Mouse (Mus musculus): ENCODE measurements around the gene Lzts2. TPM values are rescaled to one million over a fixed set of nuclear protein-coding genes. Genes with fewer than 3 reads are reported as not detected.

The Lzts2 gene
- polyA plus RNA-seq, 1 experiment from 2014 or later, result 34.7 TPM

- Histone ChIP-seq H3K27me3 (replicated peaks; ENCODE audit: control insufficient read depth, insufficient read depth, low read length) (no peaks in the 10 kb centered on the region), H3K4me2 (ENCODE audit: low read depth, low read length) (no peak overlapping the region), H3K27ac (ENCODE audit: low read length) (no peak overlapping the region), H3K4me3 (ENCODE audit: low read length) (no peak overlapping the region), H3K9me3 (ENCODE audit: control insufficient read depth, low read length) (no peaks in the 10 kb centered on the region), H3K9ac (ENCODE audit: low read depth, low read length) (no peak overlapping the region), H3K36me3 (ENCODE audit: control insufficient read depth, insufficient read depth, low read length) (peaks cover 13% of the 10 kb centered on the region), H3K4me1 (ENCODE audit: control insufficient read depth, insufficient read depth, low read length) (peaks cover 36% of the 10 kb centered on the region)
- no peak for ATAC-seq
- 85% methylated on average over 4 of the region's 4 CpGs for WGBS
Measured at GRCm38 (mm10) chr19:45010646-45011045, 3.6 kb upstream of the Lzts2 start.

DNA sequence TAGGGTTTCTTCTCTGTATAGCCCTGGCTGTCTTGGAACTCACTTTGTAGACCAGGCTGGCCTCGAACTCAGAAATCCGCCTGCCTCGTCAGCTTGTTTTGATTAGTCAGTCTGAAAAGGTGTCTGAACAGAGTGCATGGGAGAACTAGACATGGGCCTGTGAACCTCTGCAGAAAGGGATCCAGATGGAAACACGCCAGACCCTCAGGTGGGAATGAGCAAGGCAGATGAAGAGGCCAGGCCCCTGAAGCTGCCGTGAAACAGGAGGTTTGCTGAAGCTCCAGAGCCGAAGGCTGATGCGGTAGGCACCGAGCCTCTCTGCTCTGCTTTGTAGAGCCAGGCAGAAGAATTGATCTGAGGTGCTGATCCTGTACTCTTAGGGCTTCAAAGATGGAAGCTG lies 2.0 kb upstream of the Lzts2 start:
- WGBS, result 89% methylated on average over 8 of the region's 8 CpGs
- Histone ChIP-seq H3K27me3 (replicated peaks; ENCODE audit: control insufficient read depth, insufficient read depth, low read length) (no peaks in the 10 kb centered on the region), H3K9ac (ENCODE audit: low read depth, low read length) (no peak overlapping the region), H3K4me1 (ENCODE audit: control insufficient read depth, insufficient read depth, low read length) (peaks cover 33% of the 10 kb centered on the region), H3K27ac (ENCODE audit: low read length) (no peak overlapping the region), H3K4me3 (ENCODE audit: low read length) (no peak overlapping the region), H3K4me2 (ENCODE audit: low read depth, low read length) (no peak overlapping the region), H3K9me3 (ENCODE audit: control insufficient read depth, low read length) (no peaks in the 10 kb centered on the region), H3K36me3 (ENCODE audit: control insufficient read depth, insufficient read depth, low read length) (peaks cover 13% of the 10 kb centered on the region)
- no peak for ATAC-seq

- Histone ChIP-seq H3K27ac (ENCODE audit: low read length) (no peak overlapping the region), H3K9ac (ENCODE audit: low read depth, low read length) (no peak overlapping the region), H3K4me1 (ENCODE audit: control insufficient read depth, insufficient read depth, low read length) (peaks cover 30% of the 10 kb centered on the region), H3K9me3 (ENCODE audit: control insufficient read depth, low read length) (no peaks in the 10 kb centered on the region), H3K4me2 (ENCODE audit: low read depth, low read length) (no peak overlapping the region), H3K4me3 (ENCODE audit: low read length) (no peak overlapping the region), H3K36me3 (ENCODE audit: control insufficient read depth, insufficient read depth, low read length) (peaks cover 13% of the 10 kb centered on the region), H3K27me3 (replicated peaks; ENCODE audit: control insufficient read depth, insufficient read depth, low read length) (no peaks in the 10 kb centered on the region)
- no peak for ATAC-seq
- 39% methylated on average over 6 of the region's 6 CpGs for WGBS
Measured at GRCm38 (mm10) chr19:45012636-45013035, 1.6 kb upstream of the Lzts2 start.

DNA sequence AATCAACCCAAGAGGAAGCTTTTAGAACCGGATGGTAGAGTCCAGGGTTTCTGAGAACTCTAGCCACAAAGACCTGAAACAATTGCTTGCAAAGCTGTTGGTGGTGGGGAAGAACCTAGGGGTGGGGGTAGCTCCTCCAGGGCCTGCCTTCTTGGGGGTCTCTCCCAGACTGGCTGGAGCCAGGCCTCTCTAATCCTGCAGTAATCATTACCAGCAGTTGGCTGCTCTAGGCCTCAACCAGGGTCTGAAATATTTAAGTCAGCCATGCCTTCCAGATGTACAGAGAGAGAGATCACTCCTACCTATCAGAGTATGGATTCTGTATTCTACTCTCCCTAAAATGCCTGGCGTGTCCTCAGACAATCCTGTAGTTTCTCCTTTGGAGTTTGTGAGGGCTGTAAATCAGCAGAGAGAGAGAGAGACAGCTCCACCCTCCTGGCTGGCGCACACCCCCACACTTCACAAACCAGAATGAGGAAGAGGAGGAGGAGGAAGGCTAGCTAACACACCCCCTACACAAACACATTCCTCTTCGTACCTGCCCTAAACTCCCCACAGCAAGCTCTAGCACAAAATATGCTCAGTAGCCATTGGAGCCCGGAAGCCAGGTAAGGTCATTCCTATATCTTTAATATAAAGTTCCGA lies 511 bp upstream of the Lzts2 start:
- 42% methylated on average over 6 of the region's 6 CpGs for WGBS
- peak overlapping the region; percentile 31 for H3K9ac ChIP-seq (ENCODE audit: low read depth, low read length)
- peaks cover 13% of the 10 kb centered on the region for H3K36me3 ChIP-seq (ENCODE audit: control insufficient read depth, insufficient read depth, low read length)
- H3K27me3 ChIP-seq (replicated peaks; ENCODE audit: control insufficient read depth, insufficient read depth, low read length), result no peaks in the 10 kb centered on the region
- ATAC-seq, result no peak
- H3K4me2 ChIP-seq (ENCODE audit: low read depth, low read length), result peak overlapping the region; percentile 93
- peaks cover 27% of the 10 kb centered on the region for H3K4me1 ChIP-seq (ENCODE audit: control insufficient read depth, insufficient read depth, low read length)
- H3K9me3 ChIP-seq (ENCODE audit: control insufficient read depth, low read length), result no peaks in the 10 kb centered on the region
- H3K27ac ChIP-seq (ENCODE audit: low read length), result peak overlapping the region; percentile 100
- H3K4me3 ChIP-seq (ENCODE audit: low read length), result peak overlapping the region; percentile 8

DNA sequence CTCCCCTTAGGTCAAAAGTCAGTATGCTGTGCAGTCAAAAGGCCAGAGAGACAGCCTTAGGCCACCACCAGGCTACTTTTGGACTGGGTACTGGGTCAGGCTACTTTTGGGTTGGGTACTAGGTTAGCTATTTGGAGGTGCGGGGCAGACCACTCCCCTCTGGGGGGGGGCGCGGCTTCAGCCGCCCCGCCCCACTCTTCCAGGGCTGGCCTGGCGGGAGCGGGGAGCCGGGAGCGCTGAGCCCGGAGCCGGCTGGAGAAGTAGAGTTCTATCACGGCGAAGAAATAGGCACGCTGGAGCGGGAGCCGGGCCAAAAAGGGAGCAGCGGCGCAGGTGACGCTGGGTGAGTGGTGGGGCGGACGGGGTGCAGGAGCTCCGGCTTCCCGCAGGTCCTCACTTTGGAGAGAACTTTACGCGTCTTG lies 778 bp downstream of the Lzts2 start:
- Histone ChIP-seq H3K27me3 (replicated peaks; ENCODE audit: control insufficient read depth, insufficient read depth, low read length) (no peaks in the 10 kb centered on the region), H3K4me2 (ENCODE audit: low read depth, low read length) (peak overlapping the region; percentile 93), H3K36me3 (ENCODE audit: control insufficient read depth, insufficient read depth, low read length) (peaks cover 10% of the 10 kb centered on the region), H3K27ac (ENCODE audit: low read length) (peak overlapping the region; percentile 100), H3K9ac (ENCODE audit: low read depth, low read length) (peak overlapping the region; percentile 92), H3K9me3 (ENCODE audit: control insufficient read depth, low read length) (no peaks in the 10 kb centered on the region), H3K4me3 (ENCODE audit: low read length) (peak overlapping the region; percentile 76), H3K4me1 (ENCODE audit: control insufficient read depth, insufficient read depth, low read length) (peaks cover 38% of the 10 kb centered on the region)
- WGBS, result under 1% methylated on average over 25 of the region's 25 CpGs
- ATAC-seq, result peak; percentile 32

GRCm38 (mm10) chr19:45015518-45016281 lies 1.5 kb downstream of the Lzts2 start:
- Histone ChIP-seq H3K9me3 (ENCODE audit: control insufficient read depth, low read length) (no peaks in the 10 kb centered on the region), H3K9ac (ENCODE audit: low read depth, low read length) (peak overlapping the region; percentile 92), H3K4me2 (ENCODE audit: low read depth, low read length) (peak overlapping the region; percentile 93), H3K27me3 (replicated peaks; ENCODE audit: control insufficient read depth, insufficient read depth, low read length) (no peaks in the 10 kb centered on the region), H3K4me1 (ENCODE audit: control insufficient read depth, insufficient read depth, low read length) (peaks cover 46% of the 10 kb centered on the region), H3K36me3 (ENCODE audit: control insufficient read depth, insufficient read depth, low read length) (peaks cover 3% of the 10 kb centered on the region; the same call in 1 of the 2 replicates), H3K27ac (ENCODE audit: low read length) (peak overlapping the region; percentile 100), H3K4me3 (ENCODE audit: low read length) (peak overlapping the region; percentile 76)
- under 1% methylated on average over 34 of the region's 34 CpGs for WGBS
- ATAC-seq, result peak; percentile 15; the same call in 1 of the 2 replicates

DNA sequence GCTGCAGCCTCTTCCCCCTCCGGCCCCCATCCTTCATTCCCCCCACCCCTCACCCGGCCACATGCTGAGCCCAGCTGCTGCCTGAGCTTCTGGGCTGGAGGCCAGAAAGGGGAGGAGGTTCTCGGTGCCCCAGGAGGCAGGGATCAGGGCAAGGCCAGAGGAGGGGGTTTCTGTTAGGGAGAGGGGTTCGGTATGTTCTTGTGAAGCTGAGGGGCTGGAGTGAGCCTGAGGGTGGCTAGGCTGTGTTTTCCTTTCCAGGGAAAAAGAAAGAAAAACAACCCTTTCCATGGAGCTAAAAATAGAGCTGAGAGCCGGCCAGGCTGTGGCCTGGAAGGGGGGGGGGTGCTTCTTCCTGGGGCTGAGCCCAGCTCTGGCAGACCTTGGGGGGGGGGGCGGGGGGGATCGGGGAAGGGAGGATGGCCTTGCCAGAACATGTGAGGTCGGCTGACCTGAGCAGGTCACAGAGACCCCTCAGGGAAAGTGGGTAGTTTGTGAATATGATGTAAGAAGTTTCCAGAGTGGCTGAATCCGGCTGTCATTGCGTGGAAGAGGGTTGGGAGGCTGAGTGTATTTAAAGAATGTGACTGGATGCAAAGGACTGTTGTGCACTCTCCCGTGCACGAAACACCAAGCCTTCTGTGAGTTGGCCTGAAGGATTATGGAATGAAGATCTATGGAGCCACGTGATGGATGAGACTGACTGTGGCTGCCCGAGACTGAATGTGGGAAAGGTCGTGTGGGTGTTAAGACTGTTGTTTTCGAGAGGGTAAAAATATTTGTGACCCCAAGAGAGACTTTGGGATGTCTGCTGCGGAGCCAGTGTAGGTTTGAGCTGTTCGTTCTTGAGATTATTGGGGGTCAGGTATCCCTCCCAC lies 2.4 kb downstream of the Lzts2 start:
- no peaks in the 10 kb centered on the region for H3K9me3 ChIP-seq (ENCODE audit: control insufficient read depth, low read length)
- peak; percentile 26 for ATAC-seq
- 2% methylated on average over 18 of the region's 18 CpGs for WGBS
- peak overlapping the region; percentile 93 for H3K4me2 ChIP-seq (ENCODE audit: low read depth, low read length)
- peaks cover 53% of the 10 kb centered on the region for H3K4me1 ChIP-seq (ENCODE audit: control insufficient read depth, insufficient read depth, low read length)
- H3K27ac ChIP-seq (ENCODE audit: low read length), result peak overlapping the region; percentile 100
- peak overlapping the region; percentile 76 for H3K4me3 ChIP-seq (ENCODE audit: low read length)
- no peaks in the 10 kb centered on the region for H3K27me3 ChIP-seq (replicated peaks; ENCODE audit: control insufficient read depth, insufficient read depth, low read length)
- H3K9ac ChIP-seq (ENCODE audit: low read depth, low read length), result peak overlapping the region; percentile 92
- H3K36me3 ChIP-seq (ENCODE audit: control insufficient read depth, insufficient read depth, low read length), result 0 out of 2 replicates have a peak, but pooled peaks cover under 1% of the 10 kb centered on the region

DNA sequence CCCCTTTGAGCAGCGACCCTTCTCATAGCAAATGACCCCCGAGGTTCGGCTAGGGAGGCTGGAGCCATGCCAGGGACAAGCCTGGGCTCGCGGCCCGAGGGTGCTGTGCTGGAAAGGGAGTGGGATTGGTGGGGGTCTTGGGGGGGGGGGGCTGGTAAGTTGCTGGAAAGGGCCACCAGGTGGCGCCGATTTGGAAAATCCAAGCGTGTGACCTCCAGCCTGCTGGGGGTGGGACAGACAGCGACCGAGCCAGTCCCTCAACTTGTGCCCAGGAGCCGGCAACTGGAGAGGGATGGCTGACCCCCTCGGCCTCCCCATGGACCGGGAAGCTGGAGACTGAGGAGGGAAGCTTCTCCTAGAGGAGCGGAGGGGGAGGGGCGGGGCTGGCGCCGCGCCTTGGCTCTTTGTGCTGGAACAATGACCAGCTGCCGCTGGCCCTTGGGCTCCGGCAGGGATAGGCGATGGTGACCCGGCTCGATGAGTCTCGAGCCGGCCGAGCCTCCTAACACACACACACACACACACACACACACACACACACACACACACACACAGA lies 3.1 kb downstream of the Lzts2 start:
- peak overlapping the region; percentile 100 for H3K27ac ChIP-seq (ENCODE audit: low read length)
- peak overlapping the region; percentile 93 for H3K4me2 ChIP-seq (ENCODE audit: low read depth, low read length)
- H3K27me3 ChIP-seq (replicated peaks; ENCODE audit: control insufficient read depth, insufficient read depth, low read length), result no peaks in the 10 kb centered on the region
- WGBS, result 0% methylated on average over 22 of the region's 27 CpGs
- H3K4me1 ChIP-seq (ENCODE audit: control insufficient read depth, insufficient read depth, low read length), result peaks cover 55% of the 10 kb centered on the region
- no peaks in the 10 kb centered on the region for H3K9me3 ChIP-seq (ENCODE audit: control insufficient read depth, low read length)
- H3K4me3 ChIP-seq (ENCODE audit: low read length), result peak overlapping the region; percentile 76
- ATAC-seq, result peak; percentile 29
- H3K9ac ChIP-seq (ENCODE audit: low read depth, low read length), result peak overlapping the region; percentile 92
- 0 out of 2 replicates have a peak, but pooled peaks cover 3% of the 10 kb centered on the region for H3K36me3 ChIP-seq (ENCODE audit: control insufficient read depth, insufficient read depth, low read length)

Measured in intestine, embryonic 16.5 days (tissue).